Mouse (Mus musculus): ENCODE measurements around the gene Eomes. TPM values are rescaled to one million over a fixed set of nuclear protein-coding genes. Genes with fewer than 3 reads are reported as not detected.

The Eomes gene
- total RNA-seq, 2 experiments from 2014 or later: not detected

- DNase-seq (ENCODE audit: low spot score): no peak
These were observed 9.6 kb downstream of the Eomes start for GRCm38 (mm10) chr9:118487636-118488035.

DNA sequence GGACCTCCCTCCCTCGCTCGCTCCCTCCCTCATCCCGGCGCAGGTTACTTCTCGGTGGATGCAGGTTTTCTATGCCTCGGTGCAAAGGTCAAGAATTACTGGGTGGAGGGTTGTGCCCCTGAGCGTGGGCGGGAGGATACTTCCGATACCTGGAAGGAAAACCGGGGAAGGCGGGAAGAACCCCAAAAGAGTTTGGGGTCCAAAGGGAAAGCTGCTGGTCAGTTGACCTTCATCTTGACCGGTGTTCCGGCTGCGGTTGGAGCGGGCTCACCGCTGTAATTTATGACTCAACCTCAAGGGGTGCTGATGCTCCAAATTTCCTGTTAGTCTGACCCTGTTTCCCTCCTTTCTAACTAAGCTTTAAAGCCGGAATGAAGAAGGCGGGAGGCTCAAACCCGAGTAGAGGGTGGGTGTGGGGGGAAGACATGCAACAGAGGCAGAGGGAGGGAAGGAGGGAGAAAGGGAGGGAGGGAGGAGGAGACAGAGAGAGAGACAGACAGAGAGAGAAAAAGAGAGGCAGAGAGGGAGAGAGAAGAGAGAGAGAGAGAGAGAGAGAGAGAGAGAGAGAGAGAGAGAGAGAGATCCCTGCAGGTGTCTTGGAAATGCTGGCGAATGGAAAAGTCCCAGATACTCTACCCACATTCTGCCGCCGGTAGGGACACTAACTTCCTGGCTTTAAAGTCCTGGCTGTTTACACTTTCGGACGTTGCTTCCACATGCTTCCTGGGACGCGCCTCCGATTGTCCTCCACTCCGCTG is 10.3 kb downstream of the Eomes start:
- DNase-seq (ENCODE audit: low spot score): no peak

DNA sequence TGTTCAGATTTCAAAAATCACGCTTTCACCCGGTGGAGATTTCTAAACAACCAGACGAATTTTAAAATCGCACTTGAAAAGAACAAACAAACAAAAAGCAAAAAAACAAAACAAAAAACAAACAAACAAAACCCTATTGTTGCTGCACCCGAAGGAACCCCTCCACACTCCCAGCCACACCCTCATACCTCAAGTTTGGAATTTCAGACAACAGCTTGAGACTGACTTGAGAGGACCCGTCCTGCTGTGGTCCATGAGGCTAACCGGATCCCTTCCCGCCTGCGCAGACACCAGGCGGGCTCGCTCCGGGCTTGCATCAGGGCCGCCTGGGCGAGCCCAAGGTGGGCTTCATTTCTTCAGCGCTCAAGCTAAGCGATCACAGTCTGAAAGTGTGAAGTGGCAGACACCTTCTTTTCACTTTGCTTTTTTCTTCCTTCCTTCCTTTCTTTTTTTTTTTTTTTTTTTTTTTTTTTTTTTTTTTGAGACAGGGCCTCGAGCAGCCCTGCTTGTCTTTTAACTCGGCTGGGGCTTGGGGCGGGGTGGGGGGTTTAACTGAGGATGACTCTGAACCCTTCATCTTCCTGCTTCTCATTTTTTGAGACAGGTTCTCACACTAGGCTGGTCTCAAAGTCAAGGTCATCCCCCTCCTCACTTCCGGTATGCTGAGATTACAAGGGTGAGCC is 11.0 kb downstream of the Eomes start:
- DNase-seq (ENCODE audit: low spot score): no peak

DNA sequence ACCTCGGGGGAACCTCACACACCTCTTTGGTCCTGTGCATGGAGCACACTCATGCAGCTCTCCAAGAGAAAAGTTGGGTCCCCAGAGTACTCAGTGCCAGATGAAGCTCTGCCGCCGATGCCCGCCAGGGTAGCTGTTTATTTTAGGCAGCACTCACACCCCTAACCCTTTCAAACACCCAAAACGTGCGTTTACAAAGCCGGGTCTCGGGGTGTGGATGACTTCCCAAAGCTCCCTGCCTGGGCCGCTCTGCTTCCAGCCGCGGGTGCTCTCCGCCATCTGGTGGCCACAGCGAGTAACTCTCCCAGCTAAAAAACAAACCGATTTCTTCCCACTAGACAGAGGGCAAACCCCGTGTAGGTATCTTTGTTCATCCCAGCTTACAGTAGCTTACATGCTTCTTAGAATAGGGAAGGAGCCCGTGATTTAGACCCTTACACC is 11.6 kb downstream of the Eomes start:
- DNase-seq (ENCODE audit: low spot score): peak; percentile 68

- DNase-seq (ENCODE audit: low spot score): no peak
These were observed 13.2 kb downstream of the Eomes start for GRCm38 (mm10) chr9:118491195-118491594.

- DNase-seq (ENCODE audit: low spot score): no peak
These were observed 15.1 kb downstream of the Eomes start for GRCm38 (mm10) chr9:118492932-118493698.

DNA sequence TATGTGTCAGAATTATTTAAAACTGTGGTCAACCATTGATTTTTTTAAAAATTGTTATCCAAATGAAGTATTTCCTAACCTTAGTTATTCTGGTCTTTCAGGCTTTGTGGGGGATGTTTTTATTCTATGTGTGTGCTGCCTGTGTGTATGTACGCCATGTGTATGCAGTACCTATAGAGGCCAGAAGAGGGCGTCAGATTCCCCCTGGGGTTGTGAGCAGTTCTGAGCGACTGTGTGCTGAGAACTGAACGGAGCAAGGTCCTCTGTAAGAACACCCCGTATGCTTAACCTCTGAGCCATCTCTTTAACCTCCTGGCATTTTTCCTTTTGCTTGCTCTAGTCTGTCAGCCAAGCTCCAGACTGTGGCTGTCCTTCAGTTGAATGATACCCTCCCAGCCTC is 16.1 kb downstream of the Eomes start:
- DNase-seq (ENCODE audit: low spot score): no peak

- DNase-seq (ENCODE audit: low spot score): no peak
These were observed 17.9 kb downstream of the Eomes start for GRCm38 (mm10) chr9:118495933-118496332.

DNA sequence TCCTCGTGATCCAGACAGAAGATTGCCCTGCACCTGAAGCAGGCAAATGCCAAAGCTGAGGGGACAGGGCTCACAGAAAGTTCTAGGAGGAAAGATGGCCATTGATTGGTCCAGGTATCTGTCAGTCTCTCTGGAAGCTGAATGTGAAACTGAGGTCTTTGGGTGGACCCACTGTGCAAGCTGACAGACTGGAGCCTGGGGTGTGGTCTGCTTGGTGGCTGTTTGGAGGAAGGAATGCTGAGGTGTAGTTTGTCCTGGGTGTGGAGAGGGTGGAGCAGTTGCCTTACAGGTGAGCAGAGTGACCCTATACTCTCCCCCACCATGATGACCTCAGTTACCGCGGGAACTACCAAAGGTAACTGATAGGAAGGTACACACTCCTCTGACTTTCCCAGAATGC is 18.9 kb downstream of the Eomes start:
- DNase-seq (ENCODE audit: low spot score): no peak

DNA sequence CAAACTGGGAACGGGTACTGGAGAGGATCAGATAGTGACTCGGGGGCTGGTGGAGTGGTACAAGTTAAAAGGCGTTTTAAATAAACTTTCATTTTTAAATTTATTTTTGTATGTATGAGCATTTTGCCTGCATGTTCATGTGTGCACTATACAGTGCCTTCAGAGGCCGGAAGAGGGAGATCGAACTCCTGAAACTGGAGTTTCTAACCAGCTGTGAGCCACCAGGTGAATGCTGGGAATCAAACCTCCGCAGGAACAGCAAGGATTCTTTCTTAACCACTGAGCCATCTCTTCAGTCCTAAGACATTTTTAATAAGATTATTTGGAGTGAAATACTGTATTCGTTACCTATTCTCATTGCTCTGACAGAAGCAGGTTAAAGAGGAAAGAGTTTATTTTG is 20.0 kb downstream of the Eomes start:
- DNase-seq (ENCODE audit: low spot score): no peak

DNA sequence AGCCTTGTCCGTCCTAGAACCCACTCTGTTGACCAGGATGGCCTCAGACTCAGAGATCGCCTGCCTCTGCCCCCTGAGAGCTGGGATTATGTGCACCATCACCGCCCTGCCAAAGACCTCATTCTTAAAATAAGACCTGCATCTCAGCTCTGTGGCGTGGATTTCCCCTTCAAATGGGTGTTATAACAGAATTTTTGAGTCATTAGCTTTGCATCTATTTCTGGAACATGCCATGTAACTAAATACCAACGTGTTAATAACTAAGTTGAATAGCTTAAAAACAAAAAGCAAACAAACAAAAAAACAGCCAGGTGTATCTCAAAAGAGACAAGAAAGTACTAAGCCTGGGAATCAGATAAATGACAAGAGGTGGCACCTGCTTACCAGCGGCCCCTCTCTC is 23.0 kb downstream of the Eomes start:
- DNase-seq (ENCODE audit: low spot score): no peak

GRCm38 (mm10) chr9:118504656-118505055 is 26.6 kb downstream of the Eomes start:
- no peak for DNase-seq (ENCODE audit: low spot score)

DNA sequence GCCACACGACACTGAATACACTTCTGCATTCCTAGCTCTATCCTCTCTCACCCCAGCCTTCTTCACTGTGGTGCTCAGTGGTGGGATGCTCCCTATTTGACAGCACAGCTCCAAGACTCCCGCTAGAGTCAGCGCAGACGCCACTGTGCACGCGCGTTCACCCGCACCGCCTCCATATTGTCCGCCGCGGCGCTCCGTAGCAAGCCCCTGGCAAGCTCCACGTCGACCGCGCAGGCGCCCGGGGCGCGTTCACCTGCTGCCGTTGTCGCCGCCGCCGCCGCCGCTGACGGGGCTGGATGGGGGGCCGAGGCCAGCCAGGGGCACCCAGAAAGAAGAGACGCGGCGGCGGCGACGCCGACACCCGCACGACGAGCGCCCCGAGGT is 28.0 kb downstream of the Eomes start, which contains the start of gene Golga4:
Gene Golga4, plus strand, starts transcription at position 248 of the 384 bp plus-strand sequence.
- DNase-seq (ENCODE audit: low spot score): peak; percentile 91

- peak; percentile 48 for DNase-seq (ENCODE audit: low spot score)
These were observed 28.6 kb downstream of the Eomes start for GRCm38 (mm10) chr9:118506404-118507231.

DNA sequence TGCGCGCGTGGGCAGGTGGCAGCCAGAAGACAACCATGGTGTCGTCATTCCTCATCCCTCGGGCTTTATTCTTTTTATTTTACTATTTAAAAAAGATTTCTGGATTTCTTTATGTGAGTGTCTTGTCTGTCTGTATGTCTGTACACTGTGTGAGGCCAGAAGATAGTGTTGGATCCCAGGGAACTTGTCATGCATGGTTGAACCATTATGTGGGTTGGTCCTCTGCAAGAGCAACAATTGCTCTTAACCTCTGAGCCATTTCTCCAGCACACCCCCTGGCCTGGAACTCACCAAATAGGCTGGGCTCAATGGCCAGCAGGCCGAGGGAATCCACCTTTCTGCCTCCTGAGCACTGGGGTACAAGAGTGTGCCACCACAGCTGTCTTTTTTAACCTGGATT is 29.5 kb downstream of the Eomes start:
- DNase-seq (ENCODE audit: low spot score): no peak

GRCm38 (mm10) chr9:118508601-118509000 is 30.6 kb downstream of the Eomes start:
- DNase-seq (ENCODE audit: low spot score): no peak

GRCm38 (mm10) chr9:118510941-118511690 is 33.1 kb downstream of the Eomes start:
- DNase-seq (ENCODE audit: low spot score): no peak

- DNase-seq (ENCODE audit: low spot score): peak; percentile 80
These were observed 34.7 kb downstream of the Eomes start for GRCm38 (mm10) chr9:118512681-118513233.

DNA sequence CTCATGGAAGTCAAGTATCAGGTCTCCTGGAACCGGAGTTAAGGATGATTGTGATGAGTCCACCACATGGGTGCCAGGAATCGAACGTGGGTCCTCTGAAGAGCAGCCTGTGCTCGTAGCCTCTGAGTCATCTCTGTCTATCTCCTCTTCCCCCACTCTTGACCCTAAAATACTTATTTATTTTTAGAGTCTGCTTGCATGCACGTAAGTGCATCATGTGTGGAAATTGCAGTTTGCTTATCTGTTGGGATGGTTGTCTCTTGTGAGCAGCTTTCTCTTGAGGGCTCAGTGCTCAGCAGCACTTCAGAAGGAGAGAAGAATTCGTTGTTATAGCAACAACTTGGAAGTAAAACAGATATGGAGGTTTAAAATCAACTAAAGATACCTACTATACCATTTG is 37.5 kb downstream of the Eomes start:
- no peak for DNase-seq (ENCODE audit: low spot score)

DNA sequence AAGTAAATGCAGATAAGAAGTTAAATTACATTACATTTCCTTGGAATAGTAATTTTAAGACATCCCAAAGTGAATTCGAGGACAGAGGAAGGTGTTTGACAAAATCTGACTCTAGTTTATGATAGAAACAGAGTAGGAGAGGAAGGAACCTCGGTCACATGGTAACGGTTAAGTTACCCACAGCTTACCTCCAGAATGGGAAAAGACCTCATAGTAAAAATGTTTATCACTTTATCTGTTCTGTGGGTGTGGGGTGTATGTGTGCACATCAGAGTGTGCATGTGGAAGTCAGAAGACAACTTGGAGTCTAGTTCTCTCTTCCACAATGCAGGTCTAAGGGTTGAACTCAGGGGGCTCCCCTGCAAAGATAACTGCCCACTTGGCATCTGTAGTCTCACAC is 38.1 kb downstream of the Eomes start:
- DNase-seq (ENCODE audit: low spot score): no peak

Measured in gastrocnemius, adult 18-20 months (tissue).